Mouse (Mus musculus) liver, embryonic 14.5 days (tissue): ENCODE results near the gene Ifngr2. TPM values are rescaled to one million over a fixed set of nuclear protein-coding genes. Genes with fewer than 3 reads are reported as not detected.

Source experiments
- ATAC-seq: fragments of 200-750 bp; cut with Nextera tagmentation; 2 replicates; pipeline ENCODE4 v1.8.0; 2017; ENCODE audit warnings: moderate number of reproducible peaks, mild to moderate bottlenecking, moderate library complexity; ENCODE audit not compliant: insufficient read depth
- DNase-seq, 3 experiments: peaks; one replicate each; pipeline ENCODE4 v3.0.0-alpha.2; 2012 to 2013; ENCODE audit warnings: low read depth in 3 of 3, low spot score in 3 of 3
- H3K27ac ChIP-seq: fragments of 300-500 bp; sonication (generic); 2 replicates; pipeline ENCODE4 v1.5.1; 2014; ENCODE audit warnings: moderate library complexity, mild to moderate bottlenecking, control low read depth, inconsistent platforms
- H3K27me3 ChIP-seq: fragments of 300-500 bp; sonication (generic); 2 replicates; pipeline ENCODE4 v1.6.1; 2014; ENCODE audit warnings: mild to moderate bottlenecking, low read length, moderate library complexity; ENCODE audit not compliant: control insufficient read depth, insufficient read depth
- H3K36me3 ChIP-seq: fragments of 300-500 bp; sonication (generic); replicated peaks from 2 replicates; pipeline ENCODE4 v1.6.1; 2014; ENCODE audit warnings: low read depth; ENCODE audit not compliant: control insufficient read depth, insufficient read depth
- H3K4me1 ChIP-seq, 2 experiments: fragments of 200-500 bp in 1 of 2; fragments of 300-500 bp in 1 of 2; sonication (generic) in 1 of 2; replicated peaks; 2 replicates each; pipeline ENCODE4 v1.6.1; 2012 to 2014; ENCODE audit warnings: antibody characterized with exemption in 1 of 2, inconsistent platforms in 1 of 2, low read length in 1 of 2; ENCODE audit not compliant: control insufficient read depth in 2 of 2, insufficient read depth in 2 of 2
- H3K4me2 ChIP-seq: fragments of 300-500 bp; sonication (generic); 2 replicates; pipeline ENCODE4 v1.6.1; 2014; ENCODE audit warnings: low read depth, mild to moderate bottlenecking, control low read depth, moderate library complexity
- H3K4me3 ChIP-seq, 2 experiments: fragments of 200-500 bp in 1 of 2; fragments of 300-500 bp in 1 of 2; sonication (generic) in 1 of 2; 2 replicates each; pipeline ENCODE4 v1.5.1; 2012 to 2014; ENCODE audit warnings: low read depth in 2 of 2, low read length in 2 of 2, mild to moderate bottlenecking in 2 of 2, control low read depth in 1 of 2, inconsistent platforms in 1 of 2, moderate library complexity in 1 of 2; ENCODE audit not compliant: insufficient read depth in 1 of 2
- H3K9ac ChIP-seq: fragments of 300-500 bp; sonication (generic); replicated peaks from 2 replicates; pipeline ENCODE4 v1.6.1; 2014; ENCODE audit warnings: mild to moderate bottlenecking, control low read depth, moderate library complexity
- H3K9me3 ChIP-seq: fragments of 300-500 bp; sonication (generic); 2 replicates; pipeline ENCODE4 v1.6.1; 2016; ENCODE audit warnings: low read length, mixed read lengths; ENCODE audit not compliant: control insufficient read depth
- CTCF ChIP-seq: IDR thresholded peaks from 2 replicates; pipeline ENCODE4 v1.5.1; 2016; ENCODE audit warnings: antibody characterized with exemption, low read depth, control low read depth
- EP300 ChIP-seq: IDR thresholded peaks from 2 replicates; pipeline ENCODE4 v1.6.1; 2016; ENCODE audit warnings: antibody characterized with exemption, low read depth
- WGBS: fragments of 180-500 bp; shearing (Covaris S2); extraction: QIAGEN DNeasy Blood & Tissue Kit; methylation state at CpG from one replicate; pipeline ENCODE4 v1.1.7; 2014; ENCODE audit not compliant: insufficient replicate concordance; 5-methylcytosine and 5-hydroxymethylcytosine counted together
- polyA plus RNA-seq, 2 experiments: library from polyadenylated mRNA; depleted of rRNA in 1 of 2; stranded (reverse) in 1 of 2; unstranded in 1 of 2; fragments of >200 nt; fragmentation: Nextera tagmentation in 1 of 2; extraction: Ambion mirVana in 1 of 2; gene quantifications; 2 replicates each; pipeline versions ENCODE4 v1.2.1 to v1.2.3; 2012 to 2014

Gene Ifngr2
- polyA plus RNA-seq, 2 experiments: 4.9 to 13.1 TPM

DNA sequence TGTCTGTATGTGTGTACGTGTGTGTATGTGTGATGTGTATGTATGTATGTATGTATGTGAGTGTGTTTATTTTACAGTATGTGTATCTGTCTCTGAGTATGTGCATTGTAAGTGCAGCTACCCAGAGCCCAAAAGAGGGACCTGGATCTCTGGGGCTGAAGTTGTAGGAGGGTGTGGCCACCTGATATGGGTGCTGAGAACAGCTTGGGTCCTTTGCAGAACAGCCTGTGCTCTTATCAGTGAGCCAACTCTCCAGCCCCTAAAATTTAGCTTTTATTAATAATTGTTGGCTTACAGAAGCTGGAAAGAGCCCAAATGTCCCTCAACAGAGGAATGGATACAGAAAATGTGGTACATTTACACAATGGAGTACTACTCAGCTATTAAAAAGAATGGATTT, 3.3 kb upstream of the Ifngr2 start:
- no peaks in the 10 kb centered on the region for H3K27me3 ChIP-seq
- peaks cover 48% of the 10 kb centered on the region in 2 experiments for H3K4me1 ChIP-seq
- no peak overlapping the region for H3K4me3 ChIP-seq
- no peak for ATAC-seq
- TF ChIP-seq EP300: no peak
- no peak for TF ChIP-seq CTCF
- no peaks in the 10 kb centered on the region for H3K36me3 ChIP-seq
- H3K27ac ChIP-seq: no peak overlapping the region
- DNase-seq: no peak
- no peaks in the 10 kb centered on the region for H3K9me3 ChIP-seq
- WGBS: 88% methylated on average over 1 of the region's 1 CpGs
- H3K9ac ChIP-seq: no peak overlapping the region
- no peak overlapping the region for H3K4me2 ChIP-seq

DNA sequence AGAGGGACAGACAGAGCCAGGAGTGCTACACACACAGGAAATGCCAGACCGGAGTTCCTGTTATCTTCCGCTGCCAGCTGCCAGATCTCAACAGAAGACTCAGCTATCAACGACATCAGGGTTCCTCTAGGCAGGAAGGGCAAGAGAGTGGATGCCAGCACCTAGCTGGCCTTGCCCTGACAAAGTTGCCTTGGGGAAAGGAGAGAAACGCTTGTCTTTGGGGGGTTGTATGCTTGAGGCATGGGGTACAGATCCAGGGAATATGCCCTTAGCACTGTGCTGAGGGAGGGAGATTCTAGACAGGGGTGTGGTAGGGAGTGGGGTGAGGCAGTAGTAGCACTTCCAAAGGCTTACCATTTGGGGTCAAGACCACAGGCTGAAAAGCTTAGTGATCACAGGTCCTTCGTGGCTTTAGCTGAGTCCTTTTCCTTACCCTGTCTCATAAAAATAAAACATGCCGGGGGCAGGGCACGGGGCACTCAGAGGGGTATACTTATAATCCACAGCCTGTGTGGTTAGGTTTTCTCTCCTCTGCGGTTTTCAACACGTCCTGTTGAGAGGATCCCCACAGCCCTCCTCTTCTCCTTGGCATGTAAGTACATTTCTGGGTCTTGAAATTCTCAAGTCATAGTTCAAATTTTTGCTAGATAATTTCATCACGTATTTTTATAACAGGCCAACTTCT, 1.1 kb upstream of the Ifngr2 start:
- no peaks in the 10 kb centered on the region for H3K36me3 ChIP-seq
- H3K27ac ChIP-seq: peak overlapping the region; percentile 92
- DNase-seq (peak; percentile 89 to 95 (median 93)), ATAC-seq (peak; percentile 76)
- H3K4me2 ChIP-seq: peak overlapping the region; percentile 100
- H3K9ac ChIP-seq: peak overlapping the region; percentile 92
- H3K27me3 ChIP-seq: no peaks in the 10 kb centered on the region
- H3K9me3 ChIP-seq: no peaks in the 10 kb centered on the region
- no peak for TF ChIP-seq CTCF
- TF ChIP-seq EP300: peak; percentile 96
- 7% methylated on average over 10 of the region's 10 CpGs for WGBS
- peak overlapping the region; percentile 12 to 91; a peak in 2 of 4 replicates for H3K4me3 ChIP-seq
- H3K4me1 ChIP-seq: peaks cover 55 to 56% of the 10 kb centered on the region in 2 experiments

DNA sequence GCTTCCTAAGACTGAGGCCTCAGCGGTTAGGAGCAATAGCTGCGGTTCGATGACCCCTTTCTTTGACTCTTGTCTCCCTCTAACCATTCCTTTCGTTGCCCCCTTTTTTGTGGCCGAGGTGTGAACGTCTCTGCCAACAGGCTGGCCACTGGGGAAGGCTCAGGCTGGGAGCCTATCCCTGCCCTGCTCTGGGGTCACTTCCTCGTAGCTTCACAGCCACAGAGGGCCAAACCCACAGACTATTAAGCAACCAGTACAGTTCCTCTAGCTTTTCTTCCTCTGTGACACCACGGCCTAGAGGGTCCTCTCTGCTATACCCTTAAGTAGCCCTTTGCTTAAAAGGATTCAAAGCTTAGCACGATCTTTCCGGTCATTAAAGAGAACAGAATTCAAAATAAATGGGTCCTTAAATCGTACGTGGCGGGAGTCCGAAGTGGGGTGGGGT, 459 bp upstream of the Ifngr2 start:
- Histone ChIP-seq H3K4me2 (peak overlapping the region; percentile 100), H3K4me3 (peak overlapping the region; percentile 42 to 91), H3K9ac (peak overlapping the region; percentile 92), H3K27me3 (no peaks in the 10 kb centered on the region), H3K36me3 (no peaks in the 10 kb centered on the region), H3K4me1 (peaks cover 58% of the 10 kb centered on the region in 2 experiments), H3K9me3 (no peaks in the 10 kb centered on the region), H3K27ac (peak overlapping the region; percentile 92)
- DNase-seq: no peak
- WGBS: 3% methylated on average over 14 of the region's 14 CpGs
- no peak for TF ChIP-seq EP300
- no peak for TF ChIP-seq CTCF
- peak; percentile 23; the same call in 1 of the 2 replicates for ATAC-seq

DNA sequence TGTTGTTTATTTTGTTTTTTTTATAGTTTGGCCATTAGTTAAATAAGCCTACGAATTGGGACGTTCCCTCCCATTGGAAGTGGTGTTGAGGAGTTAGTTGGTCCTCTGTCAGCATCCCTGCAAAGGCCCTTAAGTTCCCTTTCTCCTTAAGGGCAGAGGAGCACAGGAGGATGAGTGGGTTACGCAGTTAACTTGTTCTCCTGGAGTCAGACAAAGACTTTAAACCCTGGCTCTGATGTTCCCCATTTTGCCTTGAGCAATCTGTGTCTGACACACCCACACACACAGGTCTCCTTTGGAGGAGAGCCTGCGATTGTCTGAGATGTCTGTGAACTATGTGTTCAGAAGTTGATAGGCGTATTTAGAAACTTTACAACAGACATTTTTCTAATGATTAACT, 1.1 kb downstream of the Ifngr2 start:
- H3K4me1 ChIP-seq: peaks cover 59 to 61% of the 10 kb centered on the region in 2 experiments
- H3K9me3 ChIP-seq: no peaks in the 10 kb centered on the region
- no peaks in the 10 kb centered on the region for H3K27me3 ChIP-seq
- ATAC-seq (no peak), DNase-seq (no peak)
- H3K4me3 ChIP-seq: peak overlapping the region; percentile 73 to 91
- TF ChIP-seq CTCF: no peak
- TF ChIP-seq EP300: no peak
- peak overlapping the region; percentile 92 for H3K9ac ChIP-seq
- peak overlapping the region; percentile 100 for H3K4me2 ChIP-seq
- no peaks in the 10 kb centered on the region for H3K36me3 ChIP-seq
- no peak overlapping the region for H3K27ac ChIP-seq
- 22% methylated on average over 5 of the region's 5 CpGs for WGBS

DNA sequence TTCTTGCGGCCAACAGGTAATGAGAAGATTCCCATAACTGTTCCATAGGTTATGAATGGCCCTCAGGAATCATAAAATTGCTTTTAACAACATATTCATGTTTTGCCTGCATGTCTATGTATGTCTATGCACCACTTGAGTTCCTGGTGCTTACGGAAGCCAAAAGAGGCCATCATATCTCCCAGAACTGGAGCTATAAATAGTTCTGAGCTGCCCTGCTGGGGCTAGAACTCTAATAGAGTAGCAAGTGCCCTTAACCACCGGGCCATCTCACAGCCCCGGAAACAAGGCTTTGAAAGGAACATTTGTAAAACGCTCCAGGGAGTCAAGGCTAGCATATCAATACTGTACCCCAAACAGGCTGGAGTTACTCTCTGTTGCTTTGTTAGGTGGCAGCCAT, 1.7 kb downstream of the Ifngr2 start:
- Histone ChIP-seq H3K4me3 (peak overlapping the region in 1 of 2 experiments; percentile 5; a peak in 2 of 4 replicates), H3K27ac (peak overlapping the region; percentile 30), H3K4me2 (peak overlapping the region; percentile 100), H3K9me3 (no peaks in the 10 kb centered on the region), H3K27me3 (no peaks in the 10 kb centered on the region), H3K36me3 (no peaks in the 10 kb centered on the region), H3K9ac (0 out of 2 replicates have a peak overlapping the region, but pooled peaks have one; percentile 1), H3K4me1 (peaks cover 57 to 62% of the 10 kb centered on the region in 2 experiments)
- ATAC-seq (no peak), DNase-seq (no peak)
- WGBS: 18% methylated on average over 5 of the region's 5 CpGs
- TF ChIP-seq CTCF: no peak
- TF ChIP-seq EP300: no peak
